Mouse (Mus musculus): ENCODE data around the gene Socs3. TPM values are rescaled to one million over a fixed set of nuclear protein-coding genes. Genes with fewer than 3 reads are reported as not detected.

The Socs3 gene
- polyA plus RNA-seq, 1 experiment from 2014 or later = 8.1 TPM

DNA sequence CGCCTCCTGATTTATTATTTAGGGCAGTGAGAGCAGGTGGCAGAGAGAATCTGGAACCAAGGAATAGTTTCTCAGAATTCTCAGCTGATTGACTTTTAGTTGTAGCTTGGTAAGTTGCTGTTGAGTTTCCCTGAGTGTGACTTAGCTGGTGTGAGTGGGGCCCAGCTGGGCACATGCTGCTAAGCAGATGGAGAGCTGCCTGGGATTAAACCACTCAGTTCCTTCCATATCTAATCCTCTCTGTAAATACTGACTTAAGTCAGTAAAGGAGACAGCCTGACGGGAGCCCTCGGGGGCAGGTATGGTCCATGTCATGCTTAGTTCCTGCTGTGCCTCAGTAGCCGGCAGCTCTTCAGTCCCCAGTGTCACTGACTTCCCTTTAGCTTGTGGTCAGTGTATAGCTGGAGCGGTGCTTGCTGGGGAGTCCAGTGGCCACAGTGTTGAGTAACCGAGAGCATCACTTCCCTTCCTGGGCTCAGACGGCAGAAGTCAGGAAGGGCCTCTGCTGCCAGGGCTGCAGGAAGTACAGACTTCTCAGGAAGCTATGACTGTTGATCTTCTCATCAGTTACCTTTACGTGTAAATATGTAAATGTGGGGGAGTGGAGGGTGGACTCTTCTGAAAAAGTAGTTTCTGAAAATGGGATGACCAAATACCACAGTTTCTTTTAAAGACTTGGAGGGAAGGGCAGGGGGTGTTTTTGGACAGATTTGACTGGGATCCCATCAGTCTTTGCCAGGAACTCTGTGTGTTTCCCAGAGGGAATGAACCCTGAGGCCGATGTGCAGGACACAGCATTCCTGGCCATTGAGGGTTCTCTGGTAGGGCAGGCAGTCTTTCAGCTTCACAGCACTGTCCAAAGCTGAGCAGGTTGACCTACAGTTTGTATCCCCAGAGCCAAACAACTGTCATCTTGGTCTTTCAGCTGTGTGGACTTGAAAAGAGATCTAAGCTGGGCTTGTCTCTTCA is 21.9 kb upstream of the Socs3 start:
- Histone ChIP-seq H3K27ac (ENCODE audit: low read depth) (no peak overlapping the region), H3K4me1 (replicated peaks; ENCODE audit: control insufficient read depth, insufficient read depth, low read length) (peaks cover 47% of the 10 kb centered on the region)
- WGBS = 57% methylated on average over 9 of the region's 9 CpGs

DNA sequence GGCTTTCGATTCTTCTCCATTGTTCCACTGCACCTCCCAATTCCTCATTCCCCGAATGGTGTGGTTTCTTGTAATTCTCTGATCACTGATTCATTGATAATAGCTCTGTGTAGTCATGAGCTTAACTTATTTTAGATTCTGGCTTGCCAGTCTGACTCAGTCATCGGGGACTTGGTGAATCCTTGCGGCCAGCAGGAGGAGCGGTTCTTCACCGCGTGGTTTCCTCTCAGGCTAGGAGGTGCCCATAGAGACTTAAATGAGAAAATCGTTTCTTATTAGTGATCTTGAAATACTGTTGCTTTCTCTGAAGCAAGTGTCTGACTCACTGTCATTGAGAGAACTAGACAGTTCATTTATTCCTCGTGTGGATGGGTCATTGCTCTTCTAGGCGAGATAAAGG is 20.1 kb upstream of the Socs3 start:
- Histone ChIP-seq H3K36me3 (ENCODE audit: control insufficient read depth, insufficient read depth, low read length) (no peaks in the 10 kb centered on the region), H3K9me3 (ENCODE audit: control insufficient read depth, low read length) (no peaks in the 10 kb centered on the region), H3K4me2 (ENCODE audit: low read length) (no peak overlapping the region), H3K9ac (ENCODE audit: low read length) (no peak overlapping the region), H3K4me3 (ENCODE audit: low read depth, low read length) (no peak overlapping the region), H3K4me1 (replicated peaks; ENCODE audit: control insufficient read depth, insufficient read depth, low read length) (peaks cover 37% of the 10 kb centered on the region), H3K27me3 (replicated peaks; ENCODE audit: control insufficient read depth, insufficient read depth, low read length) (no peaks in the 10 kb centered on the region), H3K27ac (ENCODE audit: low read depth) (no peak overlapping the region)
- whole genome bisulfite sequencing = 61% methylated on average over 10 of the region's 10 CpGs
- no peak for DNase-seq (ENCODE audit: low spot score)
- ATAC-seq (replicated peaks; ENCODE audit: low FRiP score, low TSS enrichment, low read depth) = no peak

More for the DNA sequence above, 21.9 kb upstream of the Socs3 start:
- Histone ChIP-seq H3K4me3 (ENCODE audit: low read depth, low read length) (no peak overlapping the region), H3K36me3 (ENCODE audit: control insufficient read depth, insufficient read depth, low read length) (no peaks in the 10 kb centered on the region), H3K27me3 (replicated peaks; ENCODE audit: control insufficient read depth, insufficient read depth, low read length) (no peaks in the 10 kb centered on the region), H3K4me2 (ENCODE audit: low read length) (no peak overlapping the region), H3K9ac (ENCODE audit: low read length) (no peak overlapping the region), H3K9me3 (ENCODE audit: control insufficient read depth, low read length) (no peaks in the 10 kb centered on the region)
- no peak for DNase-seq (ENCODE audit: low spot score)
- ATAC-seq (replicated peaks; ENCODE audit: low FRiP score, low TSS enrichment, low read depth) = no peak

DNA sequence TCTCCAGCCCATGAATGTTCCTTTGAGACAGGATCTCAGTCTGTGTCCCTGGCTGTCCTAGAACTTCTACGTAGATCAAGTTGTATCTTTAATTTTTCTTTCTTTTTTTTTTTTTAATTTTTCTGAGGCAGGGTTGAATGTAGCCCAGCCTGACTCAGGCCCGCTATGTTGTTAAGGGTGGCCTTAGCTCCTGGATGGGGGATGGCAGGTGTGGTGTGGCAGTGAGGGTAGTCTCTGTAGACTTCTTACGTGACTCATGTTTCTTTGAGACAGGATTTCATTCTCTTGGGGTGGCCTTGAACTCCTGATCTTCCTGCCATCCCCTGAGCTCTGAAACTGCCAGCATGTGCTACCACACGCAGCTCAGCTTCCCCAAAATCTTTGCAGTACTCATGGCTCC is 19.4 kb upstream of the Socs3 start:
- H3K36me3 ChIP-seq (ENCODE audit: control insufficient read depth, insufficient read depth, low read length) = no peaks in the 10 kb centered on the region
- ATAC-seq (replicated peaks; ENCODE audit: low FRiP score, low TSS enrichment, low read depth) (no peak), DNase-seq (ENCODE audit: low spot score) (no peak)
- no peaks in the 10 kb centered on the region for H3K9me3 ChIP-seq (ENCODE audit: control insufficient read depth, low read length)
- peaks cover 30% of the 10 kb centered on the region for H3K4me1 ChIP-seq (replicated peaks; ENCODE audit: control insufficient read depth, insufficient read depth, low read length)
- H3K9ac ChIP-seq (ENCODE audit: low read length) = no peak overlapping the region
- WGBS = 93% methylated on average over 4 of the region's 4 CpGs
- H3K27me3 ChIP-seq (replicated peaks; ENCODE audit: control insufficient read depth, insufficient read depth, low read length) = no peaks in the 10 kb centered on the region
- no peak overlapping the region for H3K4me2 ChIP-seq (ENCODE audit: low read length)
- H3K4me3 ChIP-seq (ENCODE audit: low read depth, low read length) = no peak overlapping the region
- H3K27ac ChIP-seq (ENCODE audit: low read depth) = no peak overlapping the region

DNA sequence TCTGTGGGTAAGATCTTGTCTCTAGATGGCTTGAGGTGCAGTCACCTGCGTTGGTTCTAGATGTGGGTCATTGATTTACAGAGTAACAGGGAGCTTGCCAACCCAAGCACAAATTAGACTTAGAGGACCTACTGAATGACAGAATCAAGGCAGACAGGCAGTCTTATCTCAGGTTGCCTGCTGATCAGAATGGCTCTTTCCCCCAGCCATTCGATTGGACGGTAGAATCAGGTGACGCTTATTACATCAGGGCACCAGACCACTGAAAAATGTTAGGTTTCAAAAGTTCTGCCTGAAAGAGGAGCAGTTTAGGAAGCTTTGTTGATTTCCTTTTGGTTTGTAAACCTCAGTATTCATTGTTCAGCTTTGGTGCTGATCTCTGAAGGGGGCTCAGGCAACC is 18.1 kb upstream of the Socs3 start:
- Histone ChIP-seq H3K4me2 (ENCODE audit: low read length) (peak overlapping the region; percentile 87), H3K9me3 (ENCODE audit: control insufficient read depth, low read length) (no peaks in the 10 kb centered on the region), H3K36me3 (ENCODE audit: control insufficient read depth, insufficient read depth, low read length) (no peaks in the 10 kb centered on the region), H3K27ac (ENCODE audit: low read depth) (no peak overlapping the region), H3K4me3 (ENCODE audit: low read depth, low read length) (peak overlapping the region; percentile 71), H3K4me1 (replicated peaks; ENCODE audit: control insufficient read depth, insufficient read depth, low read length) (peaks cover 17% of the 10 kb centered on the region), H3K9ac (ENCODE audit: low read length) (no peak overlapping the region), H3K27me3 (replicated peaks; ENCODE audit: control insufficient read depth, insufficient read depth, low read length) (no peaks in the 10 kb centered on the region)
- ATAC-seq (replicated peaks; ENCODE audit: low FRiP score, low TSS enrichment, low read depth) (no peak), DNase-seq (ENCODE audit: low spot score) (no peak)
- 71% methylated on average over 4 of the region's 4 CpGs for WGBS

DNA sequence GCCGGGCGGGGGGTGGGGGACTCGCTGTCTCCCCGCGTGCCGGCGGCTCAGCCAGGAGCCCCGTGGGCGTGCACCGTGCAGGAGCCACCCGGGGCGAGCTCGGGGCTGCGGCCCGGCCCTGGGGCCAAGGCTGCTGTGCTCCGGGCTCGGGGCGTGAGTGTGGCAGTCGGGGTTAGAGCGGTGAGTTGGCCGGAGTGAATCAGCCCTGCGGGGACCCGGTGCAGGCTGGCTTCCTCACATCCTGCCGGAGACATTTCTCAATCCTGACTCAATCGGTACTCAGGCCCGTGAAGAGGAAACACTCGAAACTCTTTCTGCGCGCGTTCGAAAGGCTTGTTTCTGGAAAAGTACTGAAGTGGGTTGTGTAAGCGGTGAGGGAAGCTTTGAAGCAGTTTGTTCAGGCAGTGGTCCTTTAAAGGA is 17.2 kb upstream of the Socs3 start:
- ATAC-seq (replicated peaks; ENCODE audit: low FRiP score, low TSS enrichment, low read depth) = peak; percentile 73
- H3K9me3 ChIP-seq (ENCODE audit: control insufficient read depth, low read length) = no peaks in the 10 kb centered on the region

DNA sequence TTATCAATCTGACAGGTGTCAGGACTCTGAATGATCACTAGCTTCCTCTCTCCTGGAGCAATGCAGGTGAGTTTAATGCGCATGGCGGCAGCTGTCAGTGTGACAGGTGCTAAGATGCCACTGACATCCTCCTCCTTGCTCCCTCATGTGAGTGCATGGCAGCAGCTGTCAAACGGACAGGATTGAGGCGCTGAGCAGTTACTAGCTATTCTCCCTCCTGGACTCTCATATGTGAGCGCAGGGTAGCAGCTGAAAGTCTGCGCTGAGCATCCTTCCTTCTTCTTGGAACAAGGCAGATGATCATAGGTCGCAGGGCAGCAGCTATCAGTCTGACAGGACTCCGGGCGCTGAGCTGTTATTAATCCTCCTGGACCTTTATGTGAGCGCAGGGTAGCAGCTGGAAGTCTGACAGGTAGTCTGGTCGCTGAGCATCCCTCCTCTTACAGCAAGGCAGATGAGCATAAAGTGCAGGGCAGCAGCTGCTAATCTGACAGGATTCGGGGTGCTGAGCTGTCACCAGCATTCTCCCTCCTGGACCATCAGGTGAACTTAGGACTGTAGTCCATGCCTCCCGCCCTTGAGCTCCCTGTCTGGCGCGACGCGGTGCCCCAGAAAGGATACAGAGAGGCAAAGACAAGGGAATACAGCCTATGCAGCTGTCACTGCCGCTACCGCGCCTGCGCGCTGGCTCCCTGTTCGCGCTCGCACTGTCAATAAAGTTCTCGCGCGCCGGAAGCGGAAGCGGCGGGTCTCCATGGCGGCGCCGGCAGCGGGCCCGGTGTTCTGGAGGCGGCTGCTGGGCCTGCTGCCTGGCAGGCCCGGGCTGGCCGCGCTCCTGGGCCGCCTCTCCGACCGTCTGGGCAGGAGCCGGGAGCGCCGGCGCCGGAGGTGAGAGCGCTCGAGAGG is 16.5 kb upstream of the Socs3 start, which contains the start of gene Pgs1:
Gene Pgs1, plus strand, starts transcription at position 167 of the 906 bp plus-strand sequence.
- H3K27me3 ChIP-seq (replicated peaks; ENCODE audit: control insufficient read depth, insufficient read depth, low read length) = no peaks in the 10 kb centered on the region
- H3K4me2 ChIP-seq (ENCODE audit: low read length) = peak within 1 kb of the TSS; percentile 87
- peak; percentile 81 for ATAC-seq (replicated peaks; ENCODE audit: low FRiP score, low TSS enrichment, low read depth)
- H3K27ac ChIP-seq (ENCODE audit: low read depth) = peak within 1 kb of the TSS; percentile 19
- DNase-seq (ENCODE audit: low spot score) = peak; percentile 94
- peak within 1 kb of the TSS; percentile 76 for H3K9ac ChIP-seq (ENCODE audit: low read length)
- WGBS = 6% methylated on average over 51 of the region's 51 CpGs
- H3K4me3 ChIP-seq (ENCODE audit: low read depth, low read length) = peak within 1 kb of the TSS; percentile 71
- peaks cover 10% of the 10 kb centered on the region for H3K4me1 ChIP-seq (replicated peaks; ENCODE audit: control insufficient read depth, insufficient read depth, low read length)
- H3K9me3 ChIP-seq (ENCODE audit: control insufficient read depth, low read length) = no peaks in the 10 kb centered on the region
- no peaks in the 10 kb centered on the region for H3K36me3 ChIP-seq (ENCODE audit: control insufficient read depth, insufficient read depth, low read length)

More for the DNA sequence above, 17.2 kb upstream of the Socs3 start:
- peak overlapping the region; percentile 71 for H3K4me3 ChIP-seq (ENCODE audit: low read depth, low read length)
- peak overlapping the region; percentile 87 for H3K4me2 ChIP-seq (ENCODE audit: low read length)
- H3K9ac ChIP-seq (ENCODE audit: low read length) = peak overlapping the region; percentile 76
- H3K27me3 ChIP-seq (replicated peaks; ENCODE audit: control insufficient read depth, insufficient read depth, low read length) = no peaks in the 10 kb centered on the region
- no peaks in the 10 kb centered on the region for H3K36me3 ChIP-seq (ENCODE audit: control insufficient read depth, insufficient read depth, low read length)
- peaks cover 14% of the 10 kb centered on the region for H3K4me1 ChIP-seq (replicated peaks; ENCODE audit: control insufficient read depth, insufficient read depth, low read length)
- DNase-seq (ENCODE audit: low spot score) = peak; percentile 73
- peak overlapping the region; percentile 19; the same call in 1 of the 2 replicates for H3K27ac ChIP-seq (ENCODE audit: low read depth)
- under 1% methylated on average over 32 of the region's 32 CpGs for WGBS

DNA sequence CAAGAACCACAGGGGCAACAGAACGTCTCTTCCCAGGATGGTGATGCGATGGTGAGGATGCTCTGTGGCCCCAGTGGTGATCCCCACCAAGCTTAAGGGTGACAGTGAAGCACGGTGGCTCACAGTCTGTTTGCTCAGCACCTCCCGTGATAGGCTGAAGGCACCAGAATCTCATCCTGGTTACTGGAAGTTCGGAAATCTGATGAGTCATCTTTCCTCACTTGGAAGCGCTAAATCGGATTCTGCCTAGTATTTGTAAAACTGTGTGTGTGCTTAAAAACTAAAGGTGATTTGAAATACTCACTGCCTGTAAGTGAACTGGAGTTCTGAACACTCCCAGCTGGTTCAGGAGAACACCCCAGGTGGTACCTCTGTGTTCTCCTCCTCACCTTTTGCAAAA is 13.9 kb upstream of the Socs3 start:
- no peaks in the 10 kb centered on the region for H3K27me3 ChIP-seq (replicated peaks; ENCODE audit: control insufficient read depth, insufficient read depth, low read length)
- H3K36me3 ChIP-seq (ENCODE audit: control insufficient read depth, insufficient read depth, low read length) = no peaks in the 10 kb centered on the region
- no peak overlapping the region for H3K27ac ChIP-seq (ENCODE audit: low read depth)
- ATAC-seq (replicated peaks; ENCODE audit: low FRiP score, low TSS enrichment, low read depth) (no peak), DNase-seq (ENCODE audit: low spot score) (no peak)
- H3K4me2 ChIP-seq (ENCODE audit: low read length) = no peak overlapping the region
- peaks cover 10% of the 10 kb centered on the region for H3K4me1 ChIP-seq (replicated peaks; ENCODE audit: control insufficient read depth, insufficient read depth, low read length)
- 65% methylated on average over 7 of the region's 7 CpGs for WGBS
- no peak overlapping the region for H3K4me3 ChIP-seq (ENCODE audit: low read depth, low read length)
- no peak overlapping the region for H3K9ac ChIP-seq (ENCODE audit: low read length)
- no peaks in the 10 kb centered on the region for H3K9me3 ChIP-seq (ENCODE audit: control insufficient read depth, low read length)

DNA sequence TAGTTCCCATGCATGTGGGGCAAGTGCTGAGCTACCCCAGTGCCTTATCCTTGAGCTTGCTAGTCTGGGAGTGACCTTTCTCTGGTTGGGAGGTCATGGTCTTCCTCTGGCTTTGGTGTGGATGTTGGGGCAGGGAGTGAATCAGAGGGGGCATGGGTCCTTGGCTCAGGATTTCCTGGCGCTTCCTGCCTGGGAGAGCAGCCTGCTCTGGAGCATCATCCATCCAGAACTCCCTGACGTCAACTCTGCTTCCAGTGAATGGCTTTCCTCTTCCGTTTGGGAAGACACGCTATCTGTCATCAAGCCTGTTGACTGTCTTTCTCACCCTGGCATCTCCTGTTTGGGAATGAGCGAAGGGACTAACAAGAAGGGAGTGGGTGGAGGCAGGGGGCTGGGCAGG is 12.6 kb upstream of the Socs3 start:
- H3K4me1 ChIP-seq (replicated peaks; ENCODE audit: control insufficient read depth, insufficient read depth, low read length) = peaks cover 2% of the 10 kb centered on the region; the same call in 1 of the 2 replicates
- H3K27me3 ChIP-seq (replicated peaks; ENCODE audit: control insufficient read depth, insufficient read depth, low read length) = no peaks in the 10 kb centered on the region
- H3K4me3 ChIP-seq (ENCODE audit: low read depth, low read length) = no peak overlapping the region
- no peaks in the 10 kb centered on the region for H3K9me3 ChIP-seq (ENCODE audit: control insufficient read depth, low read length)
- no peak overlapping the region for H3K4me2 ChIP-seq (ENCODE audit: low read length)
- H3K36me3 ChIP-seq (ENCODE audit: control insufficient read depth, insufficient read depth, low read length) = no peaks in the 10 kb centered on the region
- no peak for ATAC-seq (replicated peaks; ENCODE audit: low FRiP score, low TSS enrichment, low read depth)
- no peak overlapping the region for H3K27ac ChIP-seq (ENCODE audit: low read depth)
- DNase-seq (ENCODE audit: low spot score) = no peak
- 49% methylated on average over 5 of the region's 5 CpGs for WGBS
- H3K9ac ChIP-seq (ENCODE audit: low read length) = no peak overlapping the region
